Mouse (Mus musculus): ENCODE measurements around the gene Golph3.

DNA sequence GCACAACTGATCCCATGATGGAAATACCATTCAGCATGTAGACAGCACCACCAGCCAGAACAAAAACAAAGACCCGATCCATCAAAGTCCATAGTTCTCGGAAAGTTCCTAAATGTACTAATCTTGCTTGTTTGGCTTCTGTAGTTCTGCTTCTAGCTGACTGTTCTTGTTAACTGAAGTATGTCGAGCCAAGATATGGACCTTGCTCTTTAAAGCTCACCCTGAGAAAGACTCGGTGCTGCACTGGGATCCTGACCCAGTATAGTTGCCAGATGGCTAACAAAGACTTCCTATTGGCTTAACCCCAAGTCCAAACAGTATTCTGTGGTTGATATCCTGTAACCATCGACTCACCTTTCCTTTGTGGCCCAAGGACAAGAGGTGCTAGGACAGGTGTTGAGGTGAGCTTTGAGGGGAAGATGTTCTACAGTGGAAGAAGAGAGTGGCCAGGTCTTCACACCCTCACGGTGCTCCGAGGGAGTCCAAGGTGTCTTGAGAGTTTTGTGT, 23.0 kb upstream of the Golph3 start:
- TF ChIP-seq USF2 (IDR thresholded peaks at IDR 0.05; ENCODE audit: borderline replicate concordance in 1 of 2, insufficient read depth in 1 of 2, low read depth in 1 of 2, low read length in 2 of 2), result no peak
- TF ChIP-seq SMC3 (IDR thresholded peaks at IDR 0.05; ENCODE audit: low read depth, low read length), result no peak
- TF ChIP-seq CTCF (IDR thresholded peaks at IDR 0.05 in 2 of 3, conservative IDR thresholded peaks at IDR 0.05 in 1 of 3; ENCODE audit: control insufficient read depth in 1 of 3, insufficient read depth in 1 of 3, low read depth in 2 of 3, low read length in 3 of 3, poor library complexity in 1 of 3, severe bottlenecking in 1 of 3), result no peak
- TF ChIP-seq E2F4 (IDR thresholded peaks at IDR 0.05; ENCODE audit: borderline replicate concordance, low read depth, low read length), result no peak
- TF ChIP-seq ZNF384 (IDR thresholded peaks at IDR 0.05; ENCODE audit: low read depth, low read length), result no peak
- TF ChIP-seq ELF1 (IDR thresholded peaks at IDR 0.05; ENCODE audit: low read depth, low read length), result no peak
- no peak for TF ChIP-seq NELFE (IDR thresholded peaks at IDR 0.05; ENCODE audit: low read depth, low read length)
- no peak for TF ChIP-seq NRF1 (IDR thresholded peaks at IDR 0.05; ENCODE audit: insufficient read depth, low read depth, low read length, poor library complexity, severe bottlenecking)
- TF ChIP-seq ZC3H11A (IDR thresholded peaks at IDR 0.05; ENCODE audit: low read depth, low read length), result no peak
- TF ChIP-seq POLR2AphosphoS2 (IDR thresholded peaks at IDR 0.05; ENCODE audit: low read length), result no peak
- TF ChIP-seq RAD21 (IDR thresholded peaks at IDR 0.05; ENCODE audit: low read depth, low read length), result no peak

Data from MEL (cell line).